Mouse (Mus musculus): ENCODE data around the gene Ttc7b.
A peak's percentile ranks its signal among the peaks of the same experiment; 100 is the strongest.

Gene Ttc7b

GRCm38 (mm10) chr12:100415802-100416201 is 104.8 kb downstream of the Ttc7b start:
- DNase-seq (ENCODE audit: low read depth, low spot score), result no peak

GRCm38 (mm10) chr12:100414717-100415398 is 105.8 kb downstream of the Ttc7b start:
- no peak for DNase-seq (ENCODE audit: low read depth, low spot score)

GRCm38 (mm10) chr12:100408714-100409113 is 111.9 kb downstream of the Ttc7b start:
- no peak for DNase-seq (ENCODE audit: low read depth, low spot score)

- DNase-seq (ENCODE audit: low read depth, low spot score), result no peak
Measured at GRCm38 (mm10) chr12:100408143-100408542, 112.5 kb downstream of the Ttc7b start.

- DNase-seq (ENCODE audit: low read depth, low spot score), result no peak
Measured at GRCm38 (mm10) chr12:100407371-100407770, 113.3 kb downstream of the Ttc7b start.

GRCm38 (mm10) chr12:100406094-100406493 is 114.5 kb downstream of the Ttc7b start:
- DNase-seq (ENCODE audit: low read depth, low spot score), result no peak

GRCm38 (mm10) chr12:100405512-100406030 is 115.1 kb downstream of the Ttc7b start:
- DNase-seq (ENCODE audit: low read depth, low spot score), result no peak

GRCm38 (mm10) chr12:100404430-100404829 is 116.2 kb downstream of the Ttc7b start:
- DNase-seq (ENCODE audit: low read depth, low spot score), result no peak

GRCm38 (mm10) chr12:100403005-100403324 is 117.7 kb downstream of the Ttc7b start:
- no peak for DNase-seq (ENCODE audit: low read depth, low spot score)

GRCm38 (mm10) chr12:100402296-100403004 is 118.2 kb downstream of the Ttc7b start:
- DNase-seq (ENCODE audit: low read depth, low spot score), result no peak

GRCm38 (mm10) chr12:100400119-100400518 is 120.5 kb downstream of the Ttc7b start:
- no peak for DNase-seq (ENCODE audit: low read depth, low spot score)

- no peak for DNase-seq (ENCODE audit: low read depth, low spot score)
Measured at GRCm38 (mm10) chr12:100399126-100399727, 121.4 kb downstream of the Ttc7b start.

GRCm38 (mm10) chr12:100398268-100398943 is 122.2 kb downstream of the Ttc7b start:
- DNase-seq (ENCODE audit: low read depth, low spot score), result no peak

GRCm38 (mm10) chr12:100397432-100398146 is 123.0 kb downstream of the Ttc7b start:
- DNase-seq (ENCODE audit: low read depth, low spot score), result no peak

- no peak for DNase-seq (ENCODE audit: low read depth, low spot score)
Measured at GRCm38 (mm10) chr12:100396806-100397205, 123.8 kb downstream of the Ttc7b start.

- no peak for DNase-seq (ENCODE audit: low read depth, low spot score)
Measured at GRCm38 (mm10) chr12:100393532-100393931, 127.1 kb downstream of the Ttc7b start.

- DNase-seq (ENCODE audit: low read depth, low spot score), result no peak
Measured at GRCm38 (mm10) chr12:100393109-100393508, 127.5 kb downstream of the Ttc7b start.

GRCm38 (mm10) chr12:100392466-100392865 is 128.2 kb downstream of the Ttc7b start:
- DNase-seq (ENCODE audit: low read depth, low spot score), result no peak

- no peak for DNase-seq (ENCODE audit: low read depth, low spot score)
Measured at GRCm38 (mm10) chr12:100391890-100392289, 128.7 kb downstream of the Ttc7b start.

GRCm38 (mm10) chr12:100389878-100390710 is 130.5 kb downstream of the Ttc7b start:
- no peak for DNase-seq (ENCODE audit: low read depth, low spot score)

GRCm38 (mm10) chr12:100386259-100386658 is 134.4 kb downstream of the Ttc7b start:
- DNase-seq (ENCODE audit: low read depth, low spot score), result peak; percentile 10

All from forelimb bud, embryonic 11.5 days (tissue).